ENCODE assay signal across 7 mouse cellular contexts in genomic region chr8:107389557-107389956, GRCm38 (mm10). TPM values are rescaled to one million over a fixed set of nuclear protein-coding genes. Genes with fewer than 3 reads are reported as not detected.
DNase-seq lines count a peak whose midpoint lies in the region; ATAC-seq lines count a peak whose summit lies in the region.

No protein-coding gene starts in this region.

- 33% methylated on average over 8 of the region's 8 CpGs for WGBS in lung, embryonic 15.5 days

- ATAC-seq in lung, embryonic 15.5 days (ENCODE audit: borderline replicate concordance, extremely low read depth, low FRiP score, low TSS enrichment), result 0 out of 2 replicates have a peak, but pooled peaks have one; percentile 32

- intact Hi-C loops in left cerebral cortex, postnatal 14 days (cut with DNase I), result loop anchor here (2.0 kb wide), 1 partner anchor 35 kb away; the partner anchor contains the start of gene Nob1
- intact Hi-C loops in left cerebral cortex, postnatal 36 days (cut with DNase I), result loop anchor here (5.0 kb wide), 1 partner anchor 33 kb away; no protein-coding TSS in a partner anchor

- no peaks in the 10 kb centered on the region for H3K9me3 ChIP-seq in lung, embryonic 15.5 days

- no peaks in the 10 kb centered on the region for H3K27me3 ChIP-seq in lung, embryonic 15.5 days

- H3K4me3 ChIP-seq in lung, embryonic 15.5 days, result no peak overlapping the region

- no peak overlapping the region for H3K27ac ChIP-seq in lung, embryonic 15.5 days

- H3K9ac ChIP-seq in lung, embryonic 15.5 days, result no peak overlapping the region

- H3K4me2 ChIP-seq in lung, embryonic 15.5 days, result no peak overlapping the region; the same call in 1 of the 2 replicates

- DNase-seq in left cerebral cortex, postnatal 14 days (ENCODE audit: low spot score in 2 of 2), result peak; percentile 42 to 43
- DNase-seq in left cerebral cortex, postnatal 36 days (ENCODE audit: low spot score in 2 of 2), result no peak
- peak; percentile 88 for DNase-seq in adrenal gland, adult 8-10 months
- peak; percentile 90 to 96 for DNase-seq in cerebellum, postnatal 14 days
- DNase-seq in gastrocnemius, adult 18-20 months (ENCODE audit: low spot score), result no peak
- no peak for DNase-seq in gastrocnemius, postnatal 10 days

- peaks cover 16% of the 10 kb centered on the region for H3K4me1 ChIP-seq in lung, embryonic 15.5 days

- no peaks in the 10 kb centered on the region for H3K36me3 ChIP-seq in lung, embryonic 15.5 days

RNA-seq across cellular contexts. Expression of gene Nqo1, which starts 13.4 kb away (rescaled TPM):
- total RNA-seq in left cerebral cortex, postnatal 14 days (2021), result 1 to 10 TPM; 3.2 to 4.1 TPM
- 1 to 10 TPM; 5.1 to 5.4 TPM for total RNA-seq in left cerebral cortex, postnatal 36 days (2021)
- total RNA-seq in adrenal gland, adult 8-10 months (2022), result 1 to 10 TPM; 5.8 to 8.1 (median 6.9) TPM
- polyA plus RNA-seq in lung, embryonic 15.5 days (2015; fragmentation: Nextera tagmentation; extraction: Ambion mirVana), result 14.0 and 17.4 TPM in 2 replicates
- 10 to 100 TPM; 28.9 to 45.2 TPM for total RNA-seq in gastrocnemius, adult 18-20 months (2021)
- total RNA-seq in gastrocnemius, postnatal 10 days (2021), result 1 to 10 TPM; 2.9 to 3.4 TPM

RNA-seq across cellular contexts. Expression of gene Nob1, which starts 35.3 kb away (rescaled TPM):
- 10 to 100 TPM; 33.3 to 34.6 TPM for total RNA-seq in left cerebral cortex, postnatal 14 days (2021)
- total RNA-seq in left cerebral cortex, postnatal 36 days (2021), result 10 to 100 TPM; 35.7 to 36.2 TPM
- total RNA-seq in adrenal gland, adult 8-10 months (2022), result 10 to 100 TPM; 29.4 to 33.5 (median 32.5) TPM
- 78.2 and 79.7 TPM in 2 replicates for polyA plus RNA-seq in lung, embryonic 15.5 days (2015; fragmentation: Nextera tagmentation; extraction: Ambion mirVana)
- 10 to 100 TPM; 21.4 to 27.5 TPM for total RNA-seq in gastrocnemius, adult 18-20 months (2021)
- 10 to 100 TPM; 21.2 to 22.5 TPM for total RNA-seq in gastrocnemius, postnatal 10 days (2021)

RNA-seq across cellular contexts. Expression of gene Wwp2, which starts 46.6 kb away (rescaled TPM):
- total RNA-seq in left cerebral cortex, postnatal 14 days (2021), result 10 to 100 TPM; 31.7 to 36.2 TPM
- 10 to 100 TPM; 37.6 to 40.5 TPM for total RNA-seq in left cerebral cortex, postnatal 36 days (2021)
- total RNA-seq in adrenal gland, adult 8-10 months (2022), result 10 to 100 TPM; 37.7 to 62.9 (median 50.9) TPM
- polyA plus RNA-seq in lung, embryonic 15.5 days (2015; fragmentation: Nextera tagmentation; extraction: Ambion mirVana), result 50.4 and 54.0 TPM in 2 replicates
- total RNA-seq in gastrocnemius, adult 18-20 months (2021), result 10 to 100 TPM; 13.8 to 14.2 TPM
- total RNA-seq in gastrocnemius, postnatal 10 days (2021), result 10 to 100 TPM; 15.2 to 23.4 TPM

Comparison
In these comparisons a context has a peak if more than half of its experiments do, and no peak if none do; other contexts are left out.
1. DNase-seq: peak in left cerebral cortex, postnatal 14 days (2 of 2), adrenal gland, adult 8-10 months (single experiment) and cerebellum, postnatal 14 days (2 of 2); none in left cerebral cortex, postnatal 36 days (0 of 2), gastrocnemius, adult 18-20 months (single experiment) and gastrocnemius, postnatal 10 days (single experiment).